9 mouse cellular contexts compared by ENCODE assay signal in the genomic region with DNA sequence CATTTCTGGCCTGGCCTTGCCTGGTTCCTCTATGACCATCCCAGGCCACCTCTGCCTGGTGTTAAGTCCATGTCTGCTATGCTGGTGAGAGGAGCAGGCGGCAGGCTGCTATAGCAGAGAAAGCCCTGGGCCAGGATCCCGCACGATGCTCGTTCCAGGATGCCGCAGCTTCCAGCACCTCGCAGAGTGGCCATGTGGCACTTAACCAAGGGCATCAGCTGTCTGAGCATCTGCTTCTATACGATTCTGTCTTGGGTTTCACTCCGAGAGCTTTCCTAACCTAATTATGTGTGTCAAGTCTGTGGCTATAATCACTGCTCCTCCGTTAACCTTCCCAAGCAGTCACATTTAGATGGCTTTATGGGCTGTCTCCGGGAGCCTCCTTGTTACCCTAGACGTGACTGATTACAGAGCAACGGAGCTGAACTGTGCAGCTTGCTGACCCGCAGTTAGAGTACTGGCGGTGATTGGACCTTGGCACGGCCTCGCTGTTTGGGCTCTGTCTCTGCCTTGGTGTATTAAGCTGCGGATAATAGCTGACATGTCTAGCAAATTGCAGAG.
DNase-seq lines count a peak whose midpoint lies in the region; ATAC-seq and TF ChIP-seq lines count a peak whose summit lies in the region.
"Had no signal": no experiment of that assay in that cellular context is flagged by ENCODE, and none has a peak within 500 bp of the region (broad histone marks: within the 10 kb centered on the region; RNA-seq: fewer than 3 reads in every experiment).

No protein-coding gene starts in this region.

- peak; percentile 63 for DNase-seq in embryonic facial prominence, embryonic 11.5 days (ENCODE audit: low spot score)
- DNase-seq in forebrain, postnatal 0 days = peak; percentile 46
- peak; percentile 84 for DNase-seq in kidney, adult 2 months
- DNase-seq in midbrain, embryonic 11.5 days (ENCODE audit: low spot score, missing footprints) = peak; percentile 81
- DNase-seq in ovary, postnatal 14 days (ENCODE audit: low spot score) = no peak
- DNase-seq in ovary, postnatal 36 days (ENCODE audit: low spot score) = no peak
- no peak for DNase-seq in layer of hippocampus, postnatal 10 days (ENCODE audit: low spot score in 2 of 2)
- DNase-seq in adrenal gland, adult 2 months = no peak

- H3K36me3 ChIP-seq in embryonic facial prominence, embryonic 11.5 days (replicated peaks; ENCODE audit: control insufficient read depth, insufficient read depth, low read depth, low read length) = no peaks in the 10 kb centered on the region
- H3K36me3 ChIP-seq in forebrain, postnatal 0 days (ENCODE audit: insufficient read depth) = no peaks in the 10 kb centered on the region
- H3K36me3 ChIP-seq in kidney, adult 2 months (ENCODE audit: control insufficient read depth, insufficient read depth, low read length) = no peaks in the 10 kb centered on the region
- no peaks in the 10 kb centered on the region for H3K36me3 ChIP-seq in midbrain, embryonic 11.5 days (ENCODE audit: control insufficient read depth, insufficient read depth, low read length)
- H3K36me3 ChIP-seq: limb, embryonic 13.5 days had no signal

- ATAC-seq in embryonic facial prominence, embryonic 11.5 days (replicated peaks; ENCODE audit: insufficient number of reproducible peaks, low FRiP score, low TSS enrichment, low read depth) = peak; percentile 59; the same call in 1 of the 2 replicates
- peak; percentile 74 for ATAC-seq in forebrain, postnatal 0 days
- ATAC-seq in midbrain, embryonic 11.5 days (ENCODE audit: low FRiP score) = no peak

- H3K4me3 ChIP-seq in embryonic facial prominence, embryonic 11.5 days (ENCODE audit: low read depth, low read length) = no peak overlapping the region
- H3K4me3 ChIP-seq in forebrain, postnatal 0 days (ENCODE audit: low read depth, low read length) = no peak overlapping the region
- H3K4me3 ChIP-seq in kidney, adult 2 months (ENCODE audit: insufficient read depth, low read depth, low read length) = no peak overlapping the region
- no peak overlapping the region for H3K4me3 ChIP-seq in midbrain, embryonic 11.5 days (ENCODE audit: low read depth, low read length)
- H3K4me3 ChIP-seq: limb, embryonic 13.5 days had no signal

- no peak overlapping the region for H3K9ac ChIP-seq in embryonic facial prominence, embryonic 11.5 days (replicated peaks; ENCODE audit: low read length)
- no peak overlapping the region for H3K9ac ChIP-seq in forebrain, postnatal 0 days
- H3K9ac ChIP-seq in midbrain, embryonic 11.5 days (ENCODE audit: low read length) = no peak overlapping the region
- H3K9ac ChIP-seq: limb, embryonic 13.5 days had no signal

- no peak for TF ChIP-seq CTCF in forebrain, postnatal 0 days (IDR thresholded peaks at IDR 0.05; ENCODE audit: low read depth)
- TF ChIP-seq CTCF in kidney, adult 2 months (conservative IDR thresholded peaks at IDR 0.05; ENCODE audit: insufficient read depth, insufficient read length, low read depth, low read length) = no peak

- H3K4me2 ChIP-seq in embryonic facial prominence, embryonic 11.5 days (ENCODE audit: low read depth, low read length) = no peak overlapping the region
- no peak overlapping the region for H3K4me2 ChIP-seq in forebrain, postnatal 0 days (ENCODE audit: low read depth)
- no peak overlapping the region for H3K4me2 ChIP-seq in midbrain, embryonic 11.5 days
- H3K4me2 ChIP-seq: limb, embryonic 13.5 days had no signal

- no peak for TF ChIP-seq POLR2A in kidney, adult 2 months (IDR thresholded peaks at IDR 0.05; ENCODE audit: low read depth, low read length)

- H3K27ac ChIP-seq in embryonic facial prominence, embryonic 11.5 days (replicated peaks; ENCODE audit: low read depth, low read length) = 0 out of 2 replicates have a peak overlapping the region, but pooled peaks have one; percentile 7
- no peak overlapping the region for H3K27ac ChIP-seq in forebrain, postnatal 0 days (ENCODE audit: low read depth, low read length)
- no peak overlapping the region for H3K27ac ChIP-seq in kidney, adult 2 months (ENCODE audit: insufficient read depth, low read depth, low read length)
- H3K27ac ChIP-seq in midbrain, embryonic 11.5 days (ENCODE audit: low read depth, low read length) = no peak overlapping the region
- H3K27ac ChIP-seq: limb, embryonic 13.5 days had no signal

- H3K9me3 ChIP-seq in embryonic facial prominence, embryonic 11.5 days (replicated peaks; ENCODE audit: control insufficient read depth, low read length) = no peaks in the 10 kb centered on the region
- no peaks in the 10 kb centered on the region for H3K9me3 ChIP-seq in forebrain, postnatal 0 days (ENCODE audit: low read length)
- no peaks in the 10 kb centered on the region for H3K9me3 ChIP-seq in midbrain, embryonic 11.5 days (ENCODE audit: control insufficient read depth, low read length)

- 51% methylated on average over 17 of the region's 17 CpGs for whole genome bisulfite sequencing in embryonic facial prominence, embryonic 11.5 days
- WGBS in forebrain, postnatal 0 days = 40% methylated on average over 17 of the region's 17 CpGs
- WGBS in kidney, adult 2 months = 27% methylated on average over 17 of the region's 17 CpGs
- WGBS in midbrain, embryonic 11.5 days = 82% methylated on average over 17 of the region's 17 CpGs

- no peaks in the 10 kb centered on the region for H3K27me3 ChIP-seq in embryonic facial prominence, embryonic 11.5 days (ENCODE audit: control insufficient read depth, insufficient read depth, low read length)
- no peaks in the 10 kb centered on the region for H3K27me3 ChIP-seq in forebrain, postnatal 0 days (ENCODE audit: insufficient read depth, low read length)
- H3K27me3 ChIP-seq in kidney, adult 2 months (replicated peaks; ENCODE audit: control insufficient read depth, insufficient read depth, low read length) = no peaks in the 10 kb centered on the region
- no peaks in the 10 kb centered on the region for H3K27me3 ChIP-seq in midbrain, embryonic 11.5 days (ENCODE audit: control insufficient read depth, insufficient read depth, low read length)

- H3K4me1 ChIP-seq in embryonic facial prominence, embryonic 11.5 days (ENCODE audit: control insufficient read depth, insufficient read depth, low read length) = peaks cover 2% of the 10 kb centered on the region; the same call in 1 of the 2 replicates
- H3K4me1 ChIP-seq in forebrain, postnatal 0 days (ENCODE audit: insufficient read depth) = no peaks in the 10 kb centered on the region
- peaks cover 5% of the 10 kb centered on the region; the same call in 1 of the 2 replicates for H3K4me1 ChIP-seq in kidney, adult 2 months (ENCODE audit: control insufficient read depth, insufficient read depth, low read length)
- H3K4me1 ChIP-seq in midbrain, embryonic 11.5 days (ENCODE audit: control insufficient read depth, insufficient read depth, low read length) = no peaks in the 10 kb centered on the region

Comparison
In these comparisons a context has a peak if more than half of its experiments do, and no peak if none do; other contexts are left out.
1. DNase-seq: peak in embryonic facial prominence, embryonic 11.5 days (single experiment), forebrain, postnatal 0 days (single experiment), kidney, adult 2 months (single experiment) and midbrain, embryonic 11.5 days (single experiment); none in ovary, postnatal 14 days (single experiment), ovary, postnatal 36 days (single experiment), layer of hippocampus, postnatal 10 days (0 of 2) and adrenal gland, adult 2 months (single experiment).